In the genomic region with DNA sequence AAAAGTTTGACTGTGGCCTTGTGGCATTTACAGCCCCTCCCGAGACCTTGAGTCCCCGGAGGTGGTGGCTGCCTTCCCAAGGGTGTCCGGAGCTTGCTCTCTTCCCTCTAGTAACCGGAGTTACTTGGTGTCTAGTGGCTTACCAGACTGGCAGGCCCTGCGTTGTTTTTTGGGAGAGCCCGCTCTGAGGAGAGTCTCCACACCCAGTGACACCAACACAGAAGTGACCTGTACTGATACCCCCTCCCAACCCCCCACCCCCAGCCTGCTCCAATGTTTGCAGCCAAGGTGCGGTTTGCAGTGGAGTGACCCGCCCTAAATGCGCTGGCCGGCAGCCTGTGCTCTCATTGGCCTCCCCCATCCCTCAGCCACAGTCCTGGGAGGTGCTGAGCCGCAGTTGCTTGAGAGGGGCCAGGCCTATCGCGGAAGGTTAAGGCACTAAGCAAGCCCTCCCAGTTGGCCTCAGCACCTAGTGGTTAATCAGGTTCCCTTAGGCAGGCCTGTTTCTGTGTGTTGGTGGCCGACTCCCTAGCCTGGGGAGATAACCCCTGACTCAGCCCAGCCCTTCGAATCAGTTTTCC, we compare ENCODE assay signal across 8 mouse cellular contexts. TPM values are rescaled to one million over a fixed set of nuclear protein-coding genes. Genes with fewer than 3 reads are reported as not detected.
DNase-seq lines count a peak whose midpoint lies in the region; ATAC-seq and TF ChIP-seq lines count a peak whose summit lies in the region.

No protein-coding gene starts in this region.

- DNase-seq in Patski (ENCODE audit: low read depth, low spot score): no peak
- peak; percentile 64 for DNase-seq in cerebellum, adult 9-11 months
- peak; percentile 56 to 71 for DNase-seq in gastrocnemius, adult 8-10 months (ENCODE audit: low spot score in 2 of 2)
- DNase-seq in hindbrain, postnatal 0 days (ENCODE audit: low spot score): no peak
- DNase-seq in liver, embryonic 14.5 days (ENCODE audit: low read depth in 3 of 3, low spot score in 3 of 3): peak; percentile 73 to 78 (median 74)
- peak; percentile 35 to 57 for DNase-seq in natural killer cell, adult 2 months (ENCODE audit: low spot score in 2 of 2)
- DNase-seq in urinary bladder, postnatal 14 days (ENCODE audit: low spot score): peak; percentile 80
- DNase-seq in T-cell, adult 2 months (ENCODE audit: low spot score): no peak

- peak overlapping the region; percentile 77; the same call in 1 of the 2 replicates for H3K27ac ChIP-seq in hindbrain, postnatal 0 days
- peak overlapping the region; percentile 86 for H3K27ac ChIP-seq in liver, embryonic 14.5 days

- H3K4me3 ChIP-seq in hindbrain, postnatal 0 days (ENCODE audit: low read length): peak overlapping the region; percentile 89
- peak overlapping the region; percentile 79 to 86 for H3K4me3 ChIP-seq in liver, embryonic 14.5 days (ENCODE audit: insufficient read depth in 1 of 2, low read depth in 2 of 2, low read length in 2 of 2)

- peak overlapping the region; percentile 91 for H3K9ac ChIP-seq in hindbrain, postnatal 0 days (replicated peaks; ENCODE audit: low read length)
- peak overlapping the region; percentile 80 for H3K9ac ChIP-seq in liver, embryonic 14.5 days (replicated peaks)

- in situ Hi-C loops in Patski (cut with MboI; ENCODE audit: low pct_unique_long_range_greater_than_20kb): loop anchor here (25.0 kb wide), 1 partner anchor 416 kb away; a partner anchor contains a TSS

- CTCF ChIA-PET in Patski (lab: Charles Lee): interaction anchor here (1.1 to 3.0 kb wide), 4 partner anchors 11 to 92 kb away, joined by 3 to 8 read pairs (median 4); no protein-coding TSS in a partner anchor

- peaks cover 40% of the 10 kb centered on the region for H3K36me3 ChIP-seq in hindbrain, postnatal 0 days (ENCODE audit: insufficient read depth, low read length)
- H3K36me3 ChIP-seq in liver, embryonic 14.5 days (replicated peaks; ENCODE audit: control insufficient read depth, insufficient read depth, low read depth): peaks cover 50% of the 10 kb centered on the region

- peak; percentile 45 for ATAC-seq in Patski
- peak; percentile 41 for ATAC-seq in hindbrain, postnatal 0 days
- ATAC-seq in liver, embryonic 14.5 days (ENCODE audit: insufficient read depth): peak; percentile 70

- peaks cover 3% of the 10 kb centered on the region; the same call in 1 of the 2 replicates for H3K4me1 ChIP-seq in hindbrain, postnatal 0 days (ENCODE audit: insufficient read depth, low read length)
- peaks cover 56 to 68% of the 10 kb centered on the region in 2 experiments for H3K4me1 ChIP-seq in liver, embryonic 14.5 days (replicated peaks; ENCODE audit: control insufficient read depth in 2 of 2, insufficient read depth in 2 of 2, low read length in 1 of 2)

- WGBS in hindbrain, postnatal 0 days: 5% methylated on average over 15 of the region's 15 CpGs
- under 1% methylated on average over 15 of the region's 15 CpGs for WGBS in liver, embryonic 14.5 days (ENCODE audit: insufficient replicate concordance)

- TF ChIP-seq EP300 in liver, embryonic 14.5 days (IDR thresholded peaks at IDR 0.05; ENCODE audit: low read depth): no peak

- no peaks in the 10 kb centered on the region for H3K9me3 ChIP-seq in hindbrain, postnatal 0 days (ENCODE audit: low read length)
- no peaks in the 10 kb centered on the region for H3K9me3 ChIP-seq in liver, embryonic 14.5 days (ENCODE audit: control insufficient read depth, low read length)

- POLR2A ChIA-PET in Patski (lab: Charles Lee): interaction anchor here (1.2 to 2.5 kb wide), 3 partner anchors 19 to 85 kb away, joined by 3 to 8 read pairs (median 5); a partner anchor contains a TSS

- no peak for TF ChIP-seq CTCF in Patski (IDR thresholded peaks at IDR 0.05)
- peak; percentile 22 for TF ChIP-seq CTCF in hindbrain, postnatal 0 days (IDR thresholded peaks at IDR 0.05; ENCODE audit: low read depth)
- TF ChIP-seq CTCF in liver, embryonic 14.5 days (IDR thresholded peaks at IDR 0.05; ENCODE audit: low read depth): peak; percentile 70

- peak overlapping the region; percentile 72 for H3K4me2 ChIP-seq in hindbrain, postnatal 0 days (ENCODE audit: low read depth, low read length)
- peak overlapping the region; percentile 70 for H3K4me2 ChIP-seq in liver, embryonic 14.5 days (ENCODE audit: low read depth)

- no peaks in the 10 kb centered on the region for H3K27me3 ChIP-seq in Patski
- no peaks in the 10 kb centered on the region for H3K27me3 ChIP-seq in hindbrain, postnatal 0 days (ENCODE audit: insufficient read depth, low read length)
- H3K27me3 ChIP-seq in liver, embryonic 14.5 days (ENCODE audit: control insufficient read depth, insufficient read depth, low read length): no peaks in the 10 kb centered on the region

RNA-seq across cellular contexts. Expression of a gene that starts 6.7 kb away (rescaled TPM):
- 174 TPM for polyA plus RNA-seq in Patski (2021)
- 100 to 1,000 TPM; 217 to 342 (median 227) TPM for total RNA-seq in gastrocnemius, adult 8-10 months (2022)
- 28.0 and 48.5 TPM in 2 replicates for total RNA-seq in hindbrain, postnatal 0 days (2014; rRNA removed)
- 17.2 and 20.5 TPM in 2 replicates for polyA plus RNA-seq in hindbrain, postnatal 0 days (2015; fragmentation: Nextera tagmentation; extraction: Ambion mirVana)
- 47.6 and 58.6 TPM in 2 replicates for polyA plus RNA-seq in liver, embryonic 14.5 days (2012; rRNA removed)
- polyA plus RNA-seq in liver, embryonic 14.5 days (2014; fragmentation: Nextera tagmentation; extraction: Ambion mirVana): 51.8 and 68.8 TPM in 2 replicates

RNA-seq across cellular contexts. Expression of a gene that starts 20.6 kb away (rescaled TPM):
- 59.0 TPM for polyA plus RNA-seq in Patski (2021)
- 10 to 100 TPM; 41.8 to 53.6 (median 48.2) TPM for total RNA-seq in gastrocnemius, adult 8-10 months (2022)
- 30.4 and 35.9 TPM in 2 replicates for total RNA-seq in hindbrain, postnatal 0 days (2014; rRNA removed)
- polyA plus RNA-seq in hindbrain, postnatal 0 days (2015; fragmentation: Nextera tagmentation; extraction: Ambion mirVana): 71.0 and 73.6 TPM in 2 replicates
- 9.0 and 12.6 TPM in 2 replicates for polyA plus RNA-seq in liver, embryonic 14.5 days (2012; rRNA removed)
- polyA plus RNA-seq in liver, embryonic 14.5 days (2014; fragmentation: Nextera tagmentation; extraction: Ambion mirVana): 34.2 and 35.1 TPM in 2 replicates

RNA-seq across cellular contexts. Expression of a gene that starts 31.8 kb away (rescaled TPM):
- polyA plus RNA-seq in Patski (2021): 75.6 TPM
- 1 to 10 TPM; 3.2 to 5.1 (median 4.2) TPM for total RNA-seq in gastrocnemius, adult 8-10 months (2022)
- 25.6 and 38.8 TPM in 2 replicates for total RNA-seq in hindbrain, postnatal 0 days (2014; rRNA removed)
- 33.2 and 34.8 TPM in 2 replicates for polyA plus RNA-seq in hindbrain, postnatal 0 days (2015; fragmentation: Nextera tagmentation; extraction: Ambion mirVana)
- polyA plus RNA-seq in liver, embryonic 14.5 days (2012; rRNA removed): 5.9 and 8.1 TPM in 2 replicates
- 7.8 and 9.6 TPM in 2 replicates for polyA plus RNA-seq in liver, embryonic 14.5 days (2014; fragmentation: Nextera tagmentation; extraction: Ambion mirVana)

RNA-seq across cellular contexts. Expression of a gene that starts 36.5 kb away (rescaled TPM):
- 20.3 TPM for polyA plus RNA-seq in Patski (2021)
- total RNA-seq in gastrocnemius, adult 8-10 months (2022): 10 to 100 TPM; 19.8 to 27.9 (median 25.2) TPM
- total RNA-seq in hindbrain, postnatal 0 days (2014; rRNA removed): 4.0 and 17.2 TPM in 2 replicates
- 13.9 and 17.3 TPM in 2 replicates for polyA plus RNA-seq in hindbrain, postnatal 0 days (2015; fragmentation: Nextera tagmentation; extraction: Ambion mirVana)
- polyA plus RNA-seq in liver, embryonic 14.5 days (2012; rRNA removed): 3.0 and 7.4 TPM in 2 replicates
- polyA plus RNA-seq in liver, embryonic 14.5 days (2014; fragmentation: Nextera tagmentation; extraction: Ambion mirVana): 4.5 and 5.8 TPM in 2 replicates

Comparison
In these comparisons a context has a peak if more than half of its experiments do, and no peak if none do; other contexts are left out.
1. DNase-seq: peak in cerebellum, adult 9-11 months (single experiment), gastrocnemius, adult 8-10 months (2 of 2), liver, embryonic 14.5 days (3 of 3), natural killer cell, adult 2 months (2 of 2) and urinary bladder, postnatal 14 days (single experiment); none in Patski (single experiment), hindbrain, postnatal 0 days (single experiment) and T-cell, adult 2 months (single experiment).
2. Peak in every context shown above with its lines, with median percentiles within 50 percentile points of each other: ATAC-seq.